Mouse (Mus musculus): ENCODE data around the gene Cinp.
A peak's percentile ranks its signal among the peaks of the same experiment; 100 is the strongest.

Cinp gene

GRCm38 (mm10) chr12:110889036-110890020, at the start of gene Cinp, which contains the start of gene Tecpr2:
Cinp (minus strand) TSS chr12:110889145.
Tecpr2 (plus strand) TSS chr12:110889264.
- DNase-seq = peak; percentile 95

- no peak for DNase-seq
Measured at GRCm38 (mm10) chr12:110937496-110937895, 48.6 kb upstream of the Cinp start.

DNA sequence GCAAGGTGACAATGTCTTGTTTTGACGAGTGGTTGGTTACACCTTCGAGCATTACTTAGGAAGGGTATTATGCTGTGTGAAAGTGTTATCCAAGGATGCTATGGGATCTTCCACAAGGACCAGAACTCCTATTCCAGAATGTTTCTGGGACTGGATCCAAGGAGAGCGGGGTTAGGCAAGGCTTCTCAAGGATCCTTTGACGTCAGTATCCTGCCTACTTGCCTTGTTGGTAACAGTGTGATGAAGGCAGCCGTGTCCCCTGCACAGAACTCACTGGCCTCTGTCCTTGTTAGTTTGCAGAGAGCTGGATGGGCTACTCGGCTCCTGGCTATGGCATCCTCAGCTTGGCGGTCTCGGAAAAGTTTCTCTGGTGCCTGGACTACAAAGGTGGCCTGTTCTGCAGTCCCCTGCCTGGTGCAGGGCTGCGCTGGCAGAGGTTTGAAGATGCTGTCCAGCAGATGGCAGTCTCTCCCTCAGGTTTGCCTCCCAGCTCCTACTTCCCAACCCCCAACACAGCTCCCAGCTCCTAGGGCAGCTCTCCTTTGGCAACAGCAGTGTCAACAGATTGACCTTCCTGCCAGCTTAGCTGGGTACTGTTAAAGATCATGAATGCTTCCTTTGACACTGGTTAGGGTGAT, 47.2 kb upstream of the Cinp start:
- DNase-seq = peak; percentile 88

DNA sequence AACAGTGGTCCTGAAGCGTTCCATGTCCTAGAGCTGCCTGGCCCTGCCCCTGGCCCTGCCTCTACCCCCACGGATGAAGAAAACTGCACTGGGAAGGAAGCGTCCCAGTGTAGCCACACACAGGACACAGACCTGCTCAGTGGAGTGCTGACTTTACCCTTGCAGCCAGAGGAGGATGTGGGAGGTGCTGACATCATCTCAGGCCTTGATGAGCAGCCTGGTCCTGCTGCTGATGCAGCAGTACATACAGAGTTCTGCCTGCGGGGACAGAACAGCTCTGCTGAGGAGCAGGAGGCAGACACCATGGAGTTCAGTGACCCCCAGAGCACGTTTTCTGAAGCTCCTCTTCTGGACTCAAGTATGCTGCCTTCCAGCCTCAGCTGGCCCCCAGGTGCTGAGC, 43.9 kb upstream of the Cinp start:
- DNase-seq = no peak

DNA sequence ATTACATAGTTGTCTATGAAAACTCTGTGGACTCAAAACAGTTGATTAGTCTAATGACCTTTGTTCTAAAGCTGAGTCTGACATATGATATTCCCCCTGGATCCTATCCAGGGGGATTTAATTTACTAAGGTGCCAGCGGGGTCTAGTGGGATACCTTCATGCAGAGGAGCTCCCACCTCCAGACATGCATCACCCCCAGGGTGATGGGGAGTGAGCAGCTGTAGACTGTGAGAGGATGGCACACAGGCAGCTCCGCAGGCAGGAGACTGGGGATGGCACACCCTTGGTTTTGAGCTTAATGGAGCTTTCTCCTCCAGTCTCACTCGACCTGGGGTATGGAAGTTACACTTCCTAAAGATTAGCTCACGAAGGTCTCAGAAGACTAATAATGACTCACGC, 32.6 kb upstream of the Cinp start:
- DNase-seq = no peak

- DNase-seq = no peak
Measured at GRCm38 (mm10) chr12:110920254-110920653, 31.3 kb upstream of the Cinp start.

- no peak for DNase-seq
Measured at GRCm38 (mm10) chr12:110915761-110916160, 26.8 kb upstream of the Cinp start.

- DNase-seq = no peak
Measured at GRCm38 (mm10) chr12:110909962-110910361, 21.0 kb upstream of the Cinp start.

DNA sequence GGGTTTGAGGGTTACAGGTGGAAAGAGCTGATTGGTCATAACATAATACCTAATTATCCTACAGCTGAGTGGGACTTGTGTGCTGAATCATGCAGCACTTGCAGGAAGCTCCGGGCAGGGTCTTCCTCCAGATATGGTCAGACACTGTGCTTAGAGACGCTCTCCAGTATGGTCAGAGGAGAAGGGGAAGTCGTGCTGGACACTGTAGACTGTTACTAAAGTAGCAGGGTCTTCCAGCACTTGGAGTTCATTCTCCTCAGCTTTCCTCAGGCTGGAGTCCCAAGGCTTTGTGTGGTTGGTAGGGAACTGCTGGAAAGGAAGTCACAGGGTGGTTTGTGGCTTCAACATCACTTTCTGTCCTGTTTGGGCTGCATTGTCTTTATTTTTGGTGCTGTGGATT, 18.9 kb upstream of the Cinp start:
- no peak for DNase-seq

GRCm38 (mm10) chr12:110903536-110903935, 14.6 kb upstream of the Cinp start:
- DNase-seq = peak; percentile 53

DNA sequence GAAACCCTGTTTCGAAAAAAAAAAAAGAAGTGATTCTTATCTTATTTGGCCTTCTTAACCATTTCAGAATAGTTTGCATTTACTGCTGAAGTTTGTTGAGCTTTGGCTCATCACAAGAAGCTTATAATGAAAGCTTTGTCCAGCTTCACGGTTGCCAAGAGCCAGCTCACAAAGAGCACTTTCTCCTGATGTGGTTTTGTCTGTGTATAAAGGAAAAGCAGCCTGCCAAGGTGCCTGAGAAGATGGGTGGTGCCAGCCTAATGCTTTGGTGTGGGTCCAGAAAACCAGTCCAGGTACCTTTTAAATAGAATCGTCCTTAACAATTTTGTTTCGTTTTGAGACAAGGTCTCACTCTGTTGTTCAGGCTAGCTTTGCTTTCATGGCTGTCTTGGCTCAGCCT, 13.2 kb upstream of the Cinp start:
- no peak for DNase-seq

DNA sequence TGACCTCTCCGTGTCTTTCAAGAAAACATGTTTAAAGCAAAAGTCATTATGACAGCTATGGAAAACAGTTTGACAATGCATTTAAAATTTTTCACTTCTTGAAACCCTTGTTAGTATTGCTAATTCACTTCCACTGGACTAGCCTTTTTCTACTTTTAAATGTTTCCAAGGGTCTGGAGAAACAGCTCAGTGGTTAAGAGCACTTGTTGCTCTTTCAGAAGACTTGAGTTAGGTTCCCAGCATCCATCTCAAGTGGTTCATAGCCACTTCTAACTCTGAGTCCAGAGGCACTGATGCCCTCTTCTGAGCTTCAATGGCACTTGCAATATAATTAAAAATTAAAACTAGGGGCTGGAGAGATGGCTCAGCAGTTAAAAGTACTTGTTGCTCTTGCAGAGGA, 2.9 kb upstream of the Cinp start:
- DNase-seq = no peak

- DNase-seq = no peak
Measured at GRCm38 (mm10) chr12:110888606-110889005, 339 bp downstream of the Cinp start.

GRCm38 (mm10) chr12:110888106-110888505, 839 bp downstream of the Cinp start:
- no peak for DNase-seq

GRCm38 (mm10) chr12:110885251-110885650, 3.7 kb downstream of the Cinp start:
- DNase-seq = no peak

GRCm38 (mm10) chr12:110882291-110882690, 6.7 kb downstream of the Cinp start:
- no peak for DNase-seq

DNA sequence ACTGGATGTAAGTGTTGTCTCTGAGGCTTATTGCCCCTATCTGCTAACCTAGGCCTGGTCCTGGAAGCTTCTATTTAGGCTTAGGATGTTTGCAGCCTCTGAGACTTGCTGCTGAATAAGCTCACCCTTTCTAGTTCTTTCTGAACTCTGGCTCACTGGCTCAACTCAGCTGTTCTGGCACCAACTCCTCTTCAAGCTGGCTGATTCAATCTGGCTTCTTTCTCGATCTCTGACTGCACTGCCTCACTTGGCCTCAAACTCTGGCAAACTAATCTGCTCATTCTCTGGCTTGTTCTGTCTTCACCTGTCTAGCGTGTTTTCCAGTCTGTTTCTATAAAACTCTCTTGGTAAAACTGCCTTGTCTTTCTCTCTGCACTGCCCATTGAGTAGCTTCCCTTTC, 13.6 kb downstream of the Cinp start:
- no peak for DNase-seq

- DNase-seq = no peak
Measured at GRCm38 (mm10) chr12:110871247-110871646, 17.7 kb downstream of the Cinp start.

- no peak for DNase-seq
Measured at GRCm38 (mm10) chr12:110870107-110870506, 18.8 kb downstream of the Cinp start.

DNA sequence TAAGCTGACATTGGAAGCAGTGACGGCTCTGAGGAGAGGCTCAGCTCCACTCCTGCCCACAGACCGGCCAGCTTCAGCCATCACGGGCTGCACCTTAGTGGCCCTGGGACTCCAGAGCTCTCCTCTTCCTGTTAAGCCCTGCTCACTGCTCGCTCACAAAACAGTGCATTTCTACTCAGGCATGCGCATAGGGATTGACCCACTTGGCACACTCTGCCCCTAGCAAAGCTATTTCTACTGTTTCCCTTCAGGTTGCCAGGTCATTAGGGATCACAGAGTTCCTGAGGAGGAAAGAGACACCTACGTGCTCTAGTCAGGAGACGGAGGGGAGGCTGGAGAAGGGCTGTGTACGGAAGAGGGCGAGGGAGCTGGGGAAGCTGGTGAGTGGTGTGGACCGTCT, 23.0 kb downstream of the Cinp start:
- DNase-seq = no peak

DNA sequence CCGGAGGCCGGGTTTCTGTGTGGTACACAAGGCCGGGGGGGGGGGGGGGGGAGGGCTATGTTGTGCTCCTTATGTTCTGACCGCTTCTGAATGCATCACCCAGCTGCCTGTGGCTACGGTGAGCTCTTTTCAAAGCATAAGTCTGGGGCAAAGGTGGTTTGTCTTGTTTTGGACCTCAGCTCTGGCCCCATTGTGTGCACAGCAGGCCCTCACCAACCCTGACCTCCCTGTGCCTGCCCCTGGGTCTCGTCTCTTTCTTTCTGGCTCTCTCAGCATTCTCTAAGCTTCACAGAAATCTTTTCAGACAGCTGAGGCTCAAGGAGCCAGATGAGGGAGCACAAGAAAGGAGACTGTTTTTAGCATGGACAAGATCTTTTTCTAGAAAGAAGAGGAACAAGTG, 23.4 kb downstream of the Cinp start:
- DNase-seq = no peak

DNA sequence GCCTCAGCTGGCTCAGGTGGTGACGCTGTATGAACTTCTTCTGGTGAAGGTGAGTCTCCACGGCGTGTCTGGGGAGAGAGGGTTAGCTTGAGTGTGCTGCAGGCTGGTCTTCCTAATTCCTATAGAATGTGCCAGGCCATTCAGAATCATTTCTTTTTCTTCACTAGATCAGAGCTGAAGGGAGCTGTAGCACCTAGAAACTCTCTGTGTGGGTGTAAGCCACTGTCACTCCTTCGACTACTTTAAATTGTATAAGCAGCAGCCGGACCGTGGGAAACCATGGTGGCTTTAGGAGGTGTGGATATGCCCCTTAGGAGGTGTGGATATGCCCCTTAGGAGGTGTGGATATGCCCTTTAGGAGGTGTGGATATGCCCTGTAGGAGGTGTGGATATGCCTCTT, 24.9 kb downstream of the Cinp start:
- no peak for DNase-seq

DNA sequence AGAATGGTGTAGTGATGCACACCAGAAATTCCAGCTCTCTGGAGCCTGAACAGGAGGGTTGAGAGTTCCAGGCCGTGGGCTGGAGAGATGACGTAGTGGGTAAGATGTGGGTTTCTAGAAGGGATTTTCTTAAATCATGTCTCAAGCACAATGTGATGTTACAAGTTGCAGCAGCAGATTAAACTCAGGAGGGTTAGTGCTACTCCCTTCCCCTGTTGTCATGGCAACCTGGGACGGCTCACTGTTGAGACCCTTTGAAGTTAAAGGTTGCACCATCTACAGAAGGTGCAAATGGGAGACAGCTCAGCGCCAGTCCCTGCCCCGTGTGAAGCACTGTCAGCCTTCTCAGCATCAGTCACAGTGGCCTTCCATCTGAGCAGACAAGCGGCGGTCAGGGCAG, 27.7 kb downstream of the Cinp start:
- no peak for DNase-seq

GRCm38 (mm10) chr12:110860293-110860692, 28.7 kb downstream of the Cinp start:
- no peak for DNase-seq
